Mouse (Mus musculus): ENCODE data around the gene Ccer1. TPM values are rescaled to one million over a fixed set of nuclear protein-coding genes. Genes with fewer than 3 reads are reported as not detected.
"Not testable (repeated sequence)": the region's sequence is repeated elsewhere in the genome, so short reads cannot be mapped to it uniquely, and the experiment has no call there.

The Ccer1 gene
- polyA plus RNA-seq, 1 experiment from 2014 or later: not detected

DNA sequence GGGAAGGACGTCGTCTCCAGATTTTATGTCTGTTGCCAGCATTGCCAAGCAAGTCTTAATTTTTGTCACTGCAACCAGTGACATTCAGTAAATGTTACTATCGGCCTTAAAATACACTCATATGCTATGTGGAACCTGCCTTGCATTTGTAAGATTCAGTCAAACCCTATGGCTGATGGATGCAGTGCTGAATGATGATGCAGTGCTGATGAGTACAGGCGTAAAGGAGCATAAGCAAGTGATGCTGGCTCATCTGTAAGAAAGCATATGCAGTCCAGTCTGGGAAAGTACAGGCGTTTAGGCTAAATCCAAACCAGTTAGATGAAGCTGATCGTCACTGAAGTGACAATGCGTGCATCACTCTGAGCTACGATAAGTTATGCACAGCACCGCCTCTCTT, 29.9 kb downstream of the Ccer1 start:
- 92% methylated on average over 9 of the region's 9 CpGs for WGBS
- Histone ChIP-seq H3K4me3 (ENCODE audit: low read length) (no peak overlapping the region), H3K9me3 (ENCODE audit: control insufficient read depth, low read length) (no peaks in the 10 kb centered on the region), H3K27me3 (ENCODE audit: control insufficient read depth, insufficient read depth, low read depth, low read length) (no peaks in the 10 kb centered on the region), H3K27ac (ENCODE audit: low read length) (no peak overlapping the region), H3K4me2 (ENCODE audit: low read depth, low read length) (no peak overlapping the region), H3K9ac (ENCODE audit: low read length) (no peak overlapping the region), H3K4me1 (replicated peaks; ENCODE audit: control insufficient read depth, insufficient read depth, low read length) (no peaks in the 10 kb centered on the region), H3K36me3 (ENCODE audit: control insufficient read depth, insufficient read depth, low read length) (no peaks in the 10 kb centered on the region)
- ATAC-seq (ENCODE audit: low read depth): no peak

DNA sequence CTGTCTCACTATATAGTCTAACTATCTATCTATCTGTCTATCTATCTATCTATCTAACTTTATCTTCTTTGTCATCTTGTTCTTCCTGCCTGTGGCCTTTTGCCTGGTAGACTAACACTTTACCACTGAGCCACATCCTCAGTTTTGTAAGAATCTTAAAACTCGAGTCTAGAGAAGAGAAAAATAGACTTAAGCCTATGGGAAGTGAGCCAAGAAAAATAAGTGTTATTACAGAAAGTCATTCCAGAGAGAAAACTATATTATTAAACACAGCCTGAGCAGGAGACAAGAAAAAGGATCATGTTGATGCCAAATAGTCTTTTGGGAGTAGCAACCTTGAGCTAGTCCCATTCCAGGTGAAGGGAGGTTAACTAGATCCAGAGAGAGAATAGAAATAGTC, 33.1 kb downstream of the Ccer1 start:
- Histone ChIP-seq H3K36me3 (ENCODE audit: control insufficient read depth, insufficient read depth, low read length) (no peaks in the 10 kb centered on the region), H3K4me2 (ENCODE audit: low read depth, low read length) (no peak overlapping the region), H3K9me3 (ENCODE audit: control insufficient read depth, low read length) (no peaks in the 10 kb centered on the region), H3K4me1 (replicated peaks; ENCODE audit: control insufficient read depth, insufficient read depth, low read length) (no peaks in the 10 kb centered on the region), H3K27me3 (ENCODE audit: control insufficient read depth, insufficient read depth, low read depth, low read length) (no peaks in the 10 kb centered on the region), H3K27ac (ENCODE audit: low read length) (no peak overlapping the region), H3K4me3 (ENCODE audit: low read length) (no peak overlapping the region), H3K9ac (ENCODE audit: low read length) (no peak overlapping the region)
- ATAC-seq (ENCODE audit: low read depth): no peak
- WGBS: 12% methylated on average over 1 of the region's 1 CpGs

DNA sequence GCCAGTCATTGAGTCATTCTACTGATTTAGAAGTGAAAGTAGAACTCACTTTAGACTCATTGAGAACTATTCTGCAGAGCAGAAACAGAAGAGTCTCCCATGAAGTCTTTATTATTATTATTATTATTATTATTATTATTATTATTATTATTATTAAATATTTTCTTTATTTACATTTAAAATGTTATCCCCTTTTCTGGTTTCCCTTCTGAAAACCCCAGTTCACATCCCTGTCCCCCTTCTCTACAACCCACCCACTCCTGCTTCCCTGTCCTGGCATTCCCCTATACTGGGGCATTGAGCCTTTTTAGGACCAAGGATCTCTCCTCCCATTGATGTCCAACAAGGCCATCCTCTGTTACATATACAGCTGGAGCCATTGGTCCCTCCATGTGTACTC, 33.8 kb downstream of the Ccer1 start, which contains the start of gene C030005K15Rik:
Gene C030005K15Rik (minus strand): TSS at position 101 of the 400 bp plus-strand sequence.
- H3K27ac ChIP-seq (ENCODE audit: low read length); H3K36me3 ChIP-seq (ENCODE audit: control insufficient read depth, insufficient read depth, low read length); H3K4me3 ChIP-seq (ENCODE audit: low read length); ATAC-seq (ENCODE audit: low read depth); H3K9me3 ChIP-seq (ENCODE audit: control insufficient read depth, low read length); H3K4me2 ChIP-seq (ENCODE audit: low read depth, low read length); H3K27me3 ChIP-seq (ENCODE audit: control insufficient read depth, insufficient read depth, low read depth, low read length); H3K4me1 ChIP-seq (replicated peaks; ENCODE audit: control insufficient read depth, insufficient read depth, low read length); H3K9ac ChIP-seq (ENCODE audit: low read length): not testable (repeated sequence)

Other genes with a start within 250 kb of the Ccer1 start
- gene Dcn, start 213.4 kb upstream of the Ccer1 start, polyA plus RNA-seq (2015; fragmentation: Nextera tagmentation; extraction: Ambion mirVana): 179 and 191 TPM in 2 replicates
- gene Lum, start 127.9 kb upstream of the Ccer1 start, polyA plus RNA-seq (2015; fragmentation: Nextera tagmentation; extraction: Ambion mirVana): 46.4 and 58.2 TPM in 2 replicates
- 0.28 and 0.30 TPM in 2 replicates for gene Kera, start 86.2 kb upstream of the Ccer1 start, polyA plus RNA-seq (2015; fragmentation: Nextera tagmentation; extraction: Ambion mirVana)
- gene Epyc, start 49.0 kb upstream of the Ccer1 start, polyA plus RNA-seq (2015; fragmentation: Nextera tagmentation; extraction: Ambion mirVana): 0.59 and 0.78 TPM in 2 replicates
- gene C030005K15Rik, start 33.7 kb downstream of the Ccer1 start, polyA plus RNA-seq (2015; fragmentation: Nextera tagmentation; extraction: Ambion mirVana): not detected in 2 replicates